Mouse (Mus musculus) gastrocnemius, postnatal 10 days (tissue): ENCODE results near the gene Hsd3b4. TPM values are rescaled to one million over a fixed set of nuclear protein-coding genes. Genes with fewer than 3 reads are reported as not detected.
"Not testable (repeated sequence)": the region's sequence is repeated elsewhere in the genome, so short reads cannot be mapped to it uniquely, and the experiment has no call there.

ENCODE experiments used
- DNase-seq: peaks from one replicate; pipeline ENCODE4 v3.0.0; 2021; ENCODE audit warnings: mixed read lengths
- long read RNA-seq, 2 experiments: library from polyadenylated mRNA; stranded (forward); transcript quantifications; one replicate each; pipeline ENCODE4 v2.0.0; 2021
- total RNA-seq, 2 experiments: library from RNA; stranded (reverse); gene quantifications; 2 replicates each; pipeline ENCODE4 v1.2.3; 2021

The Hsd3b4 gene
- total RNA-seq: not detected
- long read RNA-seq, experiment 1: 0 reads
- long read RNA-seq, experiment 2: 0 reads

- not testable (repeated sequence) for DNase-seq
Observed at GRCm38 (mm10) chr3:98510414-98510813, at the start of gene Hsd3b4. Gene Hsd3b4 (minus strand): TSS chr3:98510514.

DNA sequence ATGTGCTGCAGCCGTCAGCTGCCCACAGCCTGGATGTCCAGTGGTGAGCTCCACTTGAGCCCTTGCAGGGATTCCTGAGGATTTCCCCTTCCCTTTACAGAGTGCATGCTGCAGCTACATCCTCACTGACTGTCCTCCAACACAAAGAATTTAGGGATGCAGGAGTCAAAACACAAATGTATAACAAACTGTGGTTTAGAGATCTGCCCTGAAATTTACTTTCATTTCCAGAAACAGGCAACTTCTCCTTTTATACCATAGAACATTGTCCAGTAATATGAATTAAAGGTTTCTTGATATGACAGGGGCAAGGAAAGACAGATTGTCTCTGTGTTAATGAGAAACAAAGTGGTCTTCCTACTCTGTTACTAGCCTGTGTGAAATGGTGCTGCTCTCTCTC is 40.5 kb upstream of the Hsd3b4 start:
- DNase-seq: not testable (repeated sequence)

DNA sequence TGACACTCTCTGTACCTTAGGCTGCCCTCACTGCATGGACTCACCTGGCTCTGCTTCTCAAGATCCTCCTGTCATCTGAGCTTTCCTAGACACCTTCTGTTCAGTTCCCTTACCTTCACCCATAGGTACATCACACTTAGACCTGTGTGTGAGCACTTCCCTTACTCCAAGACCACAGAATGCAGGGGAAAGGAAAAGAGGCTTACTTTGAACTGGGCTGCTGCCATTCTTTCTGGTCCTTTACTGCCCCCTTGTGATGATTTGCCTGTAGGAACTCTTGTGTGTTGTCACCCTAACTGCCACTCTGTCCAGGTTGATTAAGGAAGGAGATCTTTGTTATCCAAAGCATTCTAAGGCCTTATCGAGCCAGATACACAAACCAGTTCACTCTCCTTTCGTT is 39.9 kb upstream of the Hsd3b4 start:
- DNase-seq: not testable (repeated sequence)

GRCm38 (mm10) chr3:98548495-98548894 is 38.2 kb upstream of the Hsd3b4 start:
- not testable (repeated sequence) for DNase-seq

- DNase-seq: not testable (repeated sequence)
Observed at GRCm38 (mm10) chr3:98547641-98548040, 37.3 kb upstream of the Hsd3b4 start.

DNA sequence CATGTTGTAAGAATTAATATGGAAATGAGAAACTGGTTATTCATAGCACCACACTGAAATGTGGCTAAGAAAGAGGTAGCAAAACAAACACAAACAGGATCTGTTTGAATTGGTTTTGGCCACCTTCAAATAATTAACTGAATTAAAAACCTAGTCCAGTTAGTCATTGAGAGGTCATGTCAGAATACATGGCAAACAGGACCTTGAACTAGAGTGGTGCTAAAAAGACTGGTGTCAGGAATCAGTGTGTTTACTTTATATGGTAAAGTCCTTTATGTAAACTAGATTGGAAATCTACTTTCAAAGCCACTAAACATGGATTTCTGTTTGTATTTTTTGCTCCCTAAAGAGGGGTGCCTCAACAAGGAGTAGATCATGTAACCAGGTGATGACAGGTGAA is 14.7 kb upstream of the Hsd3b4 start:
- DNase-seq: not testable (repeated sequence)

- not testable (repeated sequence) for DNase-seq
Observed at GRCm38 (mm10) chr3:98524552-98524951, 14.2 kb upstream of the Hsd3b4 start.

GRCm38 (mm10) chr3:98522779-98523178 is 12.5 kb upstream of the Hsd3b4 start:
- DNase-seq: not testable (repeated sequence)

DNA sequence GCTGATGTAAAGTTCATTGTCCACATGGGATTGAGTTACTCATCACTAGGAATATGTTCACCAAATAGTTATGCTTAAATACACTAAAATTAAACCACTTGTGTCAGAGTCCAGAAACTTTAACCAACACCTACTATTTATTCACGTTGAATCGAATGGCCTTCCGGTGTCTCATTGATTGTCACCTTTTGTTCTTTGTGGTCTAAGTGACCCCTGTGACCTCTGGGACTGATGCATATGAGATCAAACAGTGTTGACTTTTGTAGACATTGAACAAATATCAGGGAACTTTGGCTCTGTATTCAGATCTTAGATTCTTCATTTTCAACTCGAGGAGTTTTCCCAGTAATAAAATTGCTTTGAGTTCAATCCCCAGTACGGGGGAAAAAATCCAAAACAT is 3.1 kb downstream of the Hsd3b4 start:
- not testable (repeated sequence) for DNase-seq

- DNase-seq: not testable (repeated sequence)
Observed at GRCm38 (mm10) chr3:98497401-98497800, 12.9 kb downstream of the Hsd3b4 start.

- DNase-seq: not testable (repeated sequence)
Observed at GRCm38 (mm10) chr3:98496762-98497161, 13.6 kb downstream of the Hsd3b4 start.

- not testable (repeated sequence) for DNase-seq
Observed at GRCm38 (mm10) chr3:98495055-98495454, 15.3 kb downstream of the Hsd3b4 start.

- DNase-seq: not testable (repeated sequence)
Observed at GRCm38 (mm10) chr3:98494184-98494583, 16.1 kb downstream of the Hsd3b4 start.

- not testable (repeated sequence) for DNase-seq
Observed at GRCm38 (mm10) chr3:98471499-98471898, 38.8 kb downstream of the Hsd3b4 start.

- not testable (repeated sequence) for DNase-seq
Observed at GRCm38 (mm10) chr3:98471057-98471456, 39.3 kb downstream of the Hsd3b4 start.

GRCm38 (mm10) chr3:98469323-98469722 is 41.0 kb downstream of the Hsd3b4 start:
- not testable (repeated sequence) for DNase-seq

GRCm38 (mm10) chr3:98457026-98457425 is 53.3 kb downstream of the Hsd3b4 start, which contains the start of gene Gm4450:
Gene Gm4450 (minus strand): TSS chr3:98457126.
- DNase-seq: not testable (repeated sequence)

GRCm38 (mm10) chr3:98453786-98454185 is 56.5 kb downstream of the Hsd3b4 start:
- DNase-seq: not testable (repeated sequence)

Other genes starting within 250 kb of the Hsd3b4 start
- gene Hmgcs2, start 230.1 kb downstream of the Hsd3b4 start, total RNA-seq: 1 to 10 TPM; 2.1 to 2.6 TPM
- 10 to 100 TPM; 13.4 to 16.9 TPM for gene Phgdh, start 170.5 kb downstream of the Hsd3b4 start, total RNA-seq
- 1 to 10 TPM; 1.8 to 2.7 TPM for gene Zfp697, start 128.1 kb downstream of the Hsd3b4 start, total RNA-seq
- gene Gm4450, start 53.4 kb downstream of the Hsd3b4 start, total RNA-seq: not detected
- not detected for gene Gm10681, start 78.3 kb upstream of the Hsd3b4 start, total RNA-seq
- not detected for gene Hsd3b5, start 119.7 kb upstream of the Hsd3b4 start, total RNA-seq
- not detected for gene Hsd3b2, start 214.0 kb upstream of the Hsd3b4 start, total RNA-seq